Mouse (Mus musculus): Measurements from ENCODE around the gene Rnf10. TPM values are rescaled to one million over a fixed set of nuclear protein-coding genes. Genes with fewer than 3 reads are reported as not detected.
A peak's percentile ranks its signal among the peaks of the same experiment; 100 is the strongest.

Gene Rnf10
- polyA plus RNA-seq, 2 experiments = 60.2 to 97.0 TPM

DNA sequence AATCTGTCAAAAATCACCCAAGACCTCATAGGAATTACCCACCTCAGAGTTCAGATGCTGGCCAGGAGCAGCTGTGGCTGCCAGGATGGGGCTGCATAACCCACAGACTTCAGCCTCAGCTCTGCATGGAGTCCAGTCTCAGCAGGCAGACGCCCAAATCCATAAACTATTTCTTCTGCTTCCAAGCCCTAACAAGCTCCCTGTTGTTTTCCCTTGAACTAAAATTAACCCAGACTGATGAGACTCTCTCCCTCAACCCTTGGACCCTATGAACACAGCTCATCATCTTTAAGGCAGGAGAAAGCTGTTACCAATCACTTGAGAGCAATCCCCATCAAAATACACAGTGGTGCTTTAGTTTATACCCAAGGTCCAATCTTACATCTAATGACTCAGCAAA, 17.2 kb downstream of the Rnf10 start:
- Histone ChIP-seq H3K9ac (replicated peaks) (no peak overlapping the region), H3K4me2 (ENCODE audit: low read depth) (no peak overlapping the region), H3K36me3 (replicated peaks; ENCODE audit: control insufficient read depth, insufficient read depth, low read depth) (peaks cover 73% of the 10 kb centered on the region), H3K27me3 (ENCODE audit: control insufficient read depth, insufficient read depth, low read length) (no peaks in the 10 kb centered on the region), H3K4me3 (ENCODE audit: insufficient read depth in 1 of 2, low read depth in 2 of 2, low read length in 2 of 2) (no peak overlapping the region), H3K27ac (no peak overlapping the region), H3K4me1 (replicated peaks; ENCODE audit: control insufficient read depth in 2 of 2, insufficient read depth in 2 of 2, low read length in 1 of 2) (peaks cover 2 to 3% of the 10 kb centered on the region in 2 experiments), H3K9me3 (ENCODE audit: control insufficient read depth, low read length) (no peaks in the 10 kb centered on the region)
- DNase-seq (ENCODE audit: low read depth in 3 of 3, low spot score in 3 of 3) (no peak), ATAC-seq (ENCODE audit: insufficient read depth) (no peak)
- no peak for TF ChIP-seq CTCF (IDR thresholded peaks at IDR 0.05; ENCODE audit: low read depth)
- TF ChIP-seq EP300 (IDR thresholded peaks at IDR 0.05; ENCODE audit: low read depth) = no peak
- 88% methylated on average over 1 of the region's 1 CpGs for WGBS (ENCODE audit: insufficient replicate concordance)

DNA sequence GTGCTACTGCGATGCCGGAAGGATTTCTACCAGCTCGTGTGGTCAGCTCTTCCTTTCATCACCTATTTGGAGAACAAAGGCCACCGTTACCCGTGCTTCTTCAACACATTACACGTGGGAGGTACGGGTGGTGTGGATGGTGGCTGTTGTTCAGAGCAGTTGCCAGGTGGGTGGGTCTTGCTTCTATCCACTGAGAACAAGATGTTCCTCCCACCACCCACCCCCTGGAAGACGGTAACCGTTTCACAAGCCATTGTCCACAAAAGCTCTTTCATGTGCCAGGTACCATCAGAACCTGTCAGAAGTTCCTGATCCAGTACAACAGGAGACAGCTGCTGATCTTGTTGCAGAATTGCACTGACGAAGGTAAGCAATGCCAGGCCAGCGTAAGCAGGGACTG, 32.5 kb downstream of the Rnf10 start:
- H3K9me3 ChIP-seq (ENCODE audit: control insufficient read depth, low read length) = no peaks in the 10 kb centered on the region
- ATAC-seq (ENCODE audit: insufficient read depth) = no peak
- H3K27ac ChIP-seq = no peak overlapping the region
- H3K9ac ChIP-seq (replicated peaks) = no peak overlapping the region
- H3K4me2 ChIP-seq (ENCODE audit: low read depth) = no peak overlapping the region
- no peak for TF ChIP-seq CTCF (IDR thresholded peaks at IDR 0.05; ENCODE audit: low read depth)
- no peak for TF ChIP-seq EP300 (IDR thresholded peaks at IDR 0.05; ENCODE audit: low read depth)
- H3K4me3 ChIP-seq (ENCODE audit: insufficient read depth in 1 of 2, low read depth in 2 of 2, low read length in 2 of 2) = no peak overlapping the region
- no peak for DNase-seq (ENCODE audit: low read depth in 3 of 3, low spot score in 3 of 3)
- 87% methylated on average over 11 of the region's 11 CpGs for WGBS (ENCODE audit: insufficient replicate concordance)
- H3K4me1 ChIP-seq (replicated peaks; ENCODE audit: control insufficient read depth in 2 of 2, insufficient read depth in 2 of 2, low read length in 1 of 2) = peaks cover 4 to 12% of the 10 kb centered on the region in 2 experiments; a peak in 3 of 4 replicates
- H3K36me3 ChIP-seq (replicated peaks; ENCODE audit: control insufficient read depth, insufficient read depth, low read depth) = peaks cover 55% of the 10 kb centered on the region
- H3K27me3 ChIP-seq (ENCODE audit: control insufficient read depth, insufficient read depth, low read length) = peaks cover 5% of the 10 kb centered on the region

DNA sequence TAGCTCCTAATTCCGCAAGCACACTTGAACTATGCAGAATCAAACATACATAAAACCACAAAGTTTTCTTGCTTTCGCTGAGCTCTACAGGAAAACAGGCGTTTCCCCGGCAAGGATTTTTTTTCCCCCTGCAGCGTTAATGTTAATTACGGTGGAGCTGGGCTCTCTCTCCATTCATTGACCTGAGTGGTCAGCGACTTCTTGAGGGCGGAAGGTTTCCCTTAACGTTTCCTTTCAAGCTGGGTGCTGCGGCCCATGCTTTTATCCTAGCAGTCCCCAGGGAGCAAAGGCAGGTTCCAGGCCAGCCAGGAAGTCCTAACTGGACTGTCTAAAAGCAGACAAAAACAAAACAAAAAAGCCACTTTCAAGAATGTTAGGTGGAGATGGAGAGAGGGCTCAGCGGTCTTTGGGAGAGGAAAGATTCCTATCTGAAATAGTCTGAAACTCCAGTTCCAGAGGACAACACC, 33.9 kb downstream of the Rnf10 start:
- Histone ChIP-seq H3K9me3 (ENCODE audit: control insufficient read depth, low read length) (no peaks in the 10 kb centered on the region), H3K9ac (replicated peaks) (peak overlapping the region; percentile 75)
- ATAC-seq (ENCODE audit: insufficient read depth) = no peak

DNA sequence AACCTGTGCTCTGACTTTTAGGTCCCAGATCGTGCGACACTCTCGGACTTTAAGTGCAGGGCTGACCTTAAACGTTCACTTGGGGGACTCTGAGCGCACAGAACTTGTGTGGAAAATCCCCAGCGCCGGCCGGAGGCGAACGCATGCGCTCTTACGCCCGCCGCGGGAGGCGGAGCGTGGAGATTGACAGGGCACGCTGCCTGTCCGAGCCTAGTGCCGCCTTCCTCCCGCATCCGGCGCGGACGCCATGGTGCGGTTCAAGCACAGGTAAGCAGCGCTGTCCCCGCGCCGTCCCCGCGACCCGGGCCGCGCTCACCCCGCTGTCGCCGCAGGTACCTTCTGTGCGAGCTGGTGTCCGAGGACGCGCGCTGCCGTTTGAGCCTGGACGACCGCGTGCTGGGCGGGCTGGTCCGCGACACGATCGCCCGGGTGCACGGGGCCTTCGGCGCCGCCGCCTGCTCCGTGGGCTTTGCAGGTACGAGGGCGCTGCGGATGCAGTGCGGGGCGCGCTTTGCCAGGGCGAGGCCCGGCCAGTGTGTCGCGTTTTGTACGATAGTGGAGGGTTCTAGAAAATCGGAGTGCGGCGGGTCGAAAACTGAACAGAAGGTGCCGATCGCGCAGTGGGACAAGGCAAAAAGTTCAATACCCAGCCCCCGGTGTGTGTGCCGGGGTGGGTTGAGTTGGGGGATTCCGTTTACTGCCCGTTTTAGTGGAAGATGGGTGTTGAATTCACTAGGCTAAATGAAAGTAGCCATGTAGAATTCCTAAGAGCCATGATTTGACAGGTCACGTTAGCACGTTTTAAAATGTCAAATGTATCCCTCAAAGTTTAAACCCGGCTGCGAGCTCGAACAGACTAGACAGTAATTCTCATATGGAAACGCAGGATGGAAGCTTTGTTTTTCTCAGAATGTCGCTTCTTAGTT, 34.6 kb downstream of the Rnf10 start:
- Histone ChIP-seq H3K4me2 (ENCODE audit: low read depth) (peak overlapping the region; percentile 93), H3K27me3 (ENCODE audit: control insufficient read depth, insufficient read depth, low read length) (peaks cover 19% of the 10 kb centered on the region), H3K9ac (replicated peaks) (peak overlapping the region; percentile 75), H3K36me3 (replicated peaks; ENCODE audit: control insufficient read depth, insufficient read depth, low read depth) (peaks cover 34% of the 10 kb centered on the region), H3K27ac (peak overlapping the region; percentile 47), H3K4me3 (ENCODE audit: insufficient read depth in 1 of 2, low read depth in 2 of 2, low read length in 2 of 2) (peak overlapping the region; percentile 77 to 94), H3K9me3 (ENCODE audit: control insufficient read depth, low read length) (no peaks in the 10 kb centered on the region), H3K4me1 (replicated peaks; ENCODE audit: control insufficient read depth in 2 of 2, insufficient read depth in 2 of 2, low read length in 1 of 2) (peaks cover 4 to 12% of the 10 kb centered on the region in 2 experiments; a peak in 3 of 4 replicates)
- TF ChIP-seq CTCF (IDR thresholded peaks at IDR 0.05; ENCODE audit: low read depth) (no peak), EP300 (IDR thresholded peaks at IDR 0.05; ENCODE audit: low read depth) (no peak)
- under 1% methylated on average over 88 of the region's 88 CpGs for WGBS (ENCODE audit: insufficient replicate concordance)
- DNase-seq (ENCODE audit: low read depth in 3 of 3, low spot score in 3 of 3) (peak; percentile 79 to 87 (median 81)), ATAC-seq (ENCODE audit: insufficient read depth) (peak; percentile 86)

More for the DNA sequence above, 33.9 kb downstream of the Rnf10 start:
- peaks cover 41% of the 10 kb centered on the region for H3K36me3 ChIP-seq (replicated peaks; ENCODE audit: control insufficient read depth, insufficient read depth, low read depth)
- peak overlapping the region; percentile 32 for H3K27ac ChIP-seq
- TF ChIP-seq EP300 (IDR thresholded peaks at IDR 0.05; ENCODE audit: low read depth) (0 out of 2 replicates have a peak, but pooled peaks have one; percentile 15), CTCF (IDR thresholded peaks at IDR 0.05; ENCODE audit: low read depth) (no peak)
- H3K4me1 ChIP-seq (replicated peaks; ENCODE audit: control insufficient read depth in 2 of 2, insufficient read depth in 2 of 2, low read length in 1 of 2) = peaks cover 4 to 12% of the 10 kb centered on the region in 2 experiments; a peak in 3 of 4 replicates
- WGBS (ENCODE audit: insufficient replicate concordance) = 5% methylated on average over 11 of the region's 11 CpGs
- H3K27me3 ChIP-seq (ENCODE audit: control insufficient read depth, insufficient read depth, low read length) = peaks cover 15% of the 10 kb centered on the region
- DNase-seq (ENCODE audit: low read depth in 3 of 3, low spot score in 3 of 3) = no peak
- H3K4me3 ChIP-seq (ENCODE audit: insufficient read depth in 1 of 2, low read depth in 2 of 2, low read length in 2 of 2) = peak overlapping the region; percentile 77 to 94
- peak overlapping the region; percentile 93 for H3K4me2 ChIP-seq (ENCODE audit: low read depth)

DNA sequence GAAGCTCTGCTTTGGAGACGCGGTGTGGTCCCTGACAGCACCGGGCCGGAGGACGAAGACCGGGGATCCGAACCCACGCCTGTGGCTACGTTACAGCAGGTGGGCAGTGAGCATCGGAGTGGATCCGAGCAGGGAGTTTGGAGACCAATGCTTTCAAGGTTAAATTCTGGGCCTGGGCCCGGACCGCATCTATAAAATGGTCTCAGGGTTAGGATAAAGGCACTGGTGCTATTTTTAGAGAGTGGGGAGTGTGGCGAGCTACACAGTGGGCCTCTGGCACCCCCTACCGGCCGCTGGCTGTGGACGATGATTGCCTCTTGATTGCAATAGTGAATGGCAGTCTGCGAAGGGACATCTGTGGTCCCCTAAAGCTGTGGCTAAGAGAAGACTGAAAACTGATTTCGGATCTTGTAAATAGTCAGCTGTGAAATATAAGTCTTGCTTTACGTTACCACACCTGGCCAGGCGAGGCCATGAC, 36.9 kb downstream of the Rnf10 start, which contains the start of gene Pop5:
Pop5 (plus strand) TSS at position 51 of the 478 bp plus-strand sequence.
- H3K9ac ChIP-seq (replicated peaks) = peak within 1 kb of the TSS; percentile 43
- H3K4me2 ChIP-seq (ENCODE audit: low read depth) = peak within 1 kb of the TSS; percentile 75
- DNase-seq (ENCODE audit: low read depth in 3 of 3, low spot score in 3 of 3) = peak; percentile 56 to 73 (median 60)
- no peaks in the 10 kb centered on the region for H3K9me3 ChIP-seq (ENCODE audit: control insufficient read depth, low read length)
- TF ChIP-seq EP300 (IDR thresholded peaks at IDR 0.05; ENCODE audit: low read depth) = no peak
- peak; percentile 97 for TF ChIP-seq CTCF (IDR thresholded peaks at IDR 0.05; ENCODE audit: low read depth)
- H3K27me3 ChIP-seq (ENCODE audit: control insufficient read depth, insufficient read depth, low read length) = peaks cover 19% of the 10 kb centered on the region
- peaks cover 4 to 12% of the 10 kb centered on the region in 2 experiments; a peak in 3 of 4 replicates for H3K4me1 ChIP-seq (replicated peaks; ENCODE audit: control insufficient read depth in 2 of 2, insufficient read depth in 2 of 2, low read length in 1 of 2)
- H3K27ac ChIP-seq = no peak within 1 kb of the TSS
- peak within 1 kb of the TSS; percentile 49 to 50 for H3K4me3 ChIP-seq (ENCODE audit: insufficient read depth in 1 of 2, low read depth in 2 of 2, low read length in 2 of 2)
- H3K36me3 ChIP-seq (replicated peaks; ENCODE audit: control insufficient read depth, insufficient read depth, low read depth) = peaks cover 12% of the 10 kb centered on the region
- WGBS (ENCODE audit: insufficient replicate concordance) = under 1% methylated on average over 21 of the region's 21 CpGs
- ATAC-seq (ENCODE audit: insufficient read depth) = peak; percentile 49

Data from liver, embryonic 14.5 days (tissue).